8 mouse cellular contexts compared by ENCODE assay signal in the genomic region with DNA sequence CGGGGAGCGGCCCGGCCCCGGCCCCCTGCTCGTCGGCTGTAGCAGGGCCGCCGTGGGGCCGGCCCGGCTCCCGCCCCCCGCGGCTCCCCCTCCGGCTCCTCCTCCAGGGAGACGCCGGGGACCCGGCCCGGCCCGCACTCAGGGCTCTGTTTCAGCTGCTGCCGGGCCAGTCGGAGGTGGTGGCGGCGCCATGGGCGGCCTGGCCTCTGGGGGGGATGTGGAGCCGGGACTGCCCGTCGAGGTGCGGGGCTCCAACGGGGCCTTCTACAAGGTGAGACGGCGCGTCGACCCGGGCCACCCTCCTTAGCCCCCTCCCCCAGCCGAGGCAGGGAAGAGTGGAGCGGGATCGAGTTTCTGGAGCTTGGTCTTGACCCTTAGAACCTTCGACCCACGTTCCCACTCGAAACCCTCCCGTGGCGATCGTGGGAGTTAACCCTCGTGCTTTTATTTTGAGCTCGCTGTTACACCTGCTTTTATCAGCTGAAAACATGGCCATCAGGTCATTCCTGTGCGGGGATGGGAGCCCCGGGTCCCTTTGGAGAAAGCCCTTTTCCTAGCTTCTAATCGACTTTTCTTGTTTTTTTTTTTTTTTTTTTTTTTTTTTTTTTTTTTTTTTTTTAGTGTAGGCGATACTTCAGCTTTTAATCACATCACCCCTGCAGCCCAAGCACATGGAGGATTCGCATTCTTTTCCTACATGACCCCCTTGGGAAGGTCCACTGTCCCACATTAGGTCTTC. TPM values are rescaled to one million over a fixed set of nuclear protein-coding genes. Genes with fewer than 3 reads are reported as not detected.
DNase-seq lines count a peak whose midpoint lies in the region; ATAC-seq and TF ChIP-seq lines count a peak whose summit lies in the region.

No protein-coding gene starts in this region.

- intact Hi-C loops in left cerebral cortex, postnatal 25 days (cut with DNase I) = loop anchor here (2.0 kb wide), 1 partner anchor 30 kb away; a partner anchor contains a TSS

- TF ChIP-seq POLR2A in olfactory bulb, adult 2 months (IDR thresholded peaks at IDR 0.05; ENCODE audit: insufficient read depth, low read depth, low read length) = no peak

- H3K9ac ChIP-seq in ES-E14 (ENCODE audit: insufficient read depth, low read depth, low read length, poor library complexity, severe bottlenecking) = peak overlapping the region; percentile 96
- H3K9ac ChIP-seq in hindbrain, embryonic 14.5 days = peak overlapping the region; percentile 97
- H3K9ac ChIP-seq in liver, postnatal 0 days (replicated peaks) = peak overlapping the region; percentile 96

- H3K9me3 ChIP-seq in ES-E14 (ENCODE audit: control insufficient read depth, insufficient read depth, low read depth, low read length) = no peaks in the 10 kb centered on the region
- H3K9me3 ChIP-seq in hindbrain, embryonic 14.5 days (ENCODE audit: control insufficient read depth, low read length) = no peaks in the 10 kb centered on the region
- H3K9me3 ChIP-seq in liver, postnatal 0 days (ENCODE audit: low read length) = no peaks in the 10 kb centered on the region

- TF ChIP-seq EP300 in liver, postnatal 0 days (IDR thresholded peaks at IDR 0.05; ENCODE audit: low read depth) = no peak

- no peaks in the 10 kb centered on the region for H3K27me3 ChIP-seq in hindbrain, embryonic 14.5 days (ENCODE audit: control insufficient read depth, insufficient read depth, low read length)
- H3K27me3 ChIP-seq in liver, postnatal 0 days (ENCODE audit: insufficient read depth, low read length) = no peaks in the 10 kb centered on the region

- 1% methylated on average over 46 of the region's 50 CpGs for WGBS in hindbrain, embryonic 14.5 days
- under 1% methylated on average over 40 of the region's 50 CpGs for WGBS in liver, postnatal 0 days (ENCODE audit: insufficient replicate concordance)
- WGBS in olfactory bulb, adult 2 months = under 1% methylated on average over 40 of the region's 50 CpGs

- peak; percentile 47 to 49 for DNase-seq in kidney, adult 8-10 months
- DNase-seq in kidney, adult 11 months = no peak
- DNase-seq in ES-E14 (ENCODE audit: low read depth, low spot score) = no peak
- no peak for DNase-seq in hindbrain, embryonic 14.5 days (ENCODE audit: low spot score)
- DNase-seq in liver, postnatal 0 days = no peak
- DNase-seq in left cerebral cortex, postnatal 25 days (ENCODE audit: low spot score in 2 of 2) = no peak

- H3K27ac ChIP-seq in ES-E14 (ENCODE audit: insufficient read depth, low read depth, low read length, poor library complexity, severe bottlenecking) = peak overlapping the region; percentile 89
- H3K27ac ChIP-seq in hindbrain, embryonic 14.5 days = peak overlapping the region; percentile 93
- H3K27ac ChIP-seq in liver, postnatal 0 days (ENCODE audit: low read depth) = peak overlapping the region; percentile 97
- peak overlapping the region; percentile 14; the same call in 1 of the 2 replicates for H3K27ac ChIP-seq in olfactory bulb, adult 2 months (ENCODE audit: insufficient read depth, low read depth, low read length)

- peak overlapping the region; percentile 62 for H3K4me2 ChIP-seq in hindbrain, embryonic 14.5 days (replicated peaks)
- peak overlapping the region; percentile 88 for H3K4me2 ChIP-seq in liver, postnatal 0 days (ENCODE audit: low read depth, low read length)

- peaks cover 2 to 6% of the 10 kb centered on the region in 2 experiments; a peak in 2 of 4 replicates for H3K4me1 ChIP-seq in ES-E14 (ENCODE audit: control insufficient read depth in 2 of 2, insufficient read depth in 2 of 2, low read length in 2 of 2, poor library complexity in 1 of 2)
- H3K4me1 ChIP-seq in hindbrain, embryonic 14.5 days (replicated peaks; ENCODE audit: control insufficient read depth, insufficient read depth, low read length) = peaks cover 29% of the 10 kb centered on the region
- H3K4me1 ChIP-seq in liver, postnatal 0 days (ENCODE audit: insufficient read depth) = peaks cover 22% of the 10 kb centered on the region
- H3K4me1 ChIP-seq in olfactory bulb, adult 2 months (ENCODE audit: control insufficient read depth, insufficient read depth, low read length) = no peaks in the 10 kb centered on the region

- peak overlapping the region; percentile 85 to 96 for H3K4me3 ChIP-seq in ES-E14 (ENCODE audit: insufficient read depth in 1 of 2, low read depth in 1 of 2, low read length in 2 of 2, poor library complexity in 1 of 2, severe bottlenecking in 1 of 2)
- peak overlapping the region; percentile 94 for H3K4me3 ChIP-seq in hindbrain, embryonic 14.5 days (replicated peaks; ENCODE audit: low read length)
- H3K4me3 ChIP-seq in liver, postnatal 0 days (ENCODE audit: low read depth, low read length) = peak overlapping the region; percentile 87
- peak overlapping the region; percentile 61 for H3K4me3 ChIP-seq in olfactory bulb, adult 2 months (ENCODE audit: insufficient read depth, low read depth, low read length)

- TF ChIP-seq CTCF in liver, postnatal 0 days (IDR thresholded peaks at IDR 0.05; ENCODE audit: low read depth) = no peak
- TF ChIP-seq CTCF in olfactory bulb, adult 2 months (IDR thresholded peaks at IDR 0.05; ENCODE audit: insufficient read depth, low read depth, low read length) = no peak

- peaks cover 3% of the 10 kb centered on the region; the same call in 1 of the 2 replicates for H3K36me3 ChIP-seq in ES-E14 (ENCODE audit: control insufficient read depth, insufficient read depth, low read length, poor library complexity, severe bottlenecking)
- peaks cover 13% of the 10 kb centered on the region; the same call in 1 of the 2 replicates for H3K36me3 ChIP-seq in hindbrain, embryonic 14.5 days (replicated peaks; ENCODE audit: control insufficient read depth, insufficient read depth)
- peaks cover 4% of the 10 kb centered on the region; the same call in 1 of the 2 replicates for H3K36me3 ChIP-seq in liver, postnatal 0 days (replicated peaks; ENCODE audit: insufficient read depth, low read length)

- in situ Hi-C loops in ES-E14 (cut with MboI; ENCODE audit: low sequenced_read_pairs in 2 of 2, unreplicated experiment in 2 of 2) = no loop called here

- ATAC-seq in erythroblast, adult 5-6 weeks (replicated peaks; ENCODE audit: low FRiP score, poor library complexity, severe bottlenecking) = peak; percentile 36
- peak; percentile 43 for ATAC-seq in hindbrain, embryonic 14.5 days (ENCODE audit: low FRiP score)
- peak; percentile 56 for ATAC-seq in liver, postnatal 0 days

TF ChIP-seq in ES-E14, 5 proteins besides CTCF, POLR2A, EP300 and RAD21 (continues in another document):
- TF ChIP-seq HCFC1 (IDR thresholded peaks at IDR 0.05; ENCODE audit: borderline replicate concordance, insufficient read depth, low read length) (no peak), ZC3H11A (IDR thresholded peaks at IDR 0.05; ENCODE audit: borderline replicate concordance, low read depth, low read length) (no peak), ZNF384 (IDR thresholded peaks at IDR 0.05; ENCODE audit: low read depth, low read length) (peak; percentile 94)

RNA-seq across cellular contexts. Expression of a gene that starts 0.5 kb away (rescaled TPM):
- total RNA-seq in ES-E14 (2012; rRNA removed) = 153 and 161 TPM in 2 replicates
- total RNA-seq in erythroblast, adult 5-6 weeks (2015; ENCODE audit: low replicate concordance) = 12.3 and 19.2 TPM in 2 replicates
- 14.4 and 26.6 TPM in 2 replicates for total RNA-seq in erythroblast, adult 5-6 weeks (2017; ENCODE audit: low replicate concordance)
- polyA plus RNA-seq in hindbrain, embryonic 14.5 days (2014; fragmentation: Nextera tagmentation; extraction: Ambion mirVana) = 27.9 and 35.1 TPM in 2 replicates
- polyA plus RNA-seq in liver, postnatal 0 days (2015; fragmentation: Nextera tagmentation; extraction: Ambion mirVana) = 6.8 TPM in 2 replicates
- polyA plus RNA-seq in olfactory bulb, adult 2 months (2012; ENCODE audit: insufficient read depth, insufficient read length, low replicate concordance, missing spikeins) = not detected in 2 replicates
- 100 to 1,000 TPM; 122 to 133 TPM for total RNA-seq in left cerebral cortex, postnatal 25 days (2021)

RNA-seq across cellular contexts. Expression of a gene that starts 11.5 kb away (rescaled TPM):
- total RNA-seq in ES-E14 (2012; rRNA removed) = 3.2 and 3.6 TPM in 2 replicates
- not detected in 2 replicates for total RNA-seq in erythroblast, adult 5-6 weeks (2015; ENCODE audit: low replicate concordance)
- 0.70 TPM in 1 of 2 replicates, not detected in the other for total RNA-seq in erythroblast, adult 5-6 weeks (2017; ENCODE audit: low replicate concordance)
- polyA plus RNA-seq in hindbrain, embryonic 14.5 days (2014; fragmentation: Nextera tagmentation; extraction: Ambion mirVana) = 16.9 and 24.5 TPM in 2 replicates
- polyA plus RNA-seq in liver, postnatal 0 days (2015; fragmentation: Nextera tagmentation; extraction: Ambion mirVana) = 15.2 and 18.7 TPM in 2 replicates
- not detected in 2 replicates for polyA plus RNA-seq in olfactory bulb, adult 2 months (2012; ENCODE audit: insufficient read depth, insufficient read length, low replicate concordance, missing spikeins)
- 1 to 10 TPM; 7.4 to 7.7 TPM for total RNA-seq in left cerebral cortex, postnatal 25 days (2021)

RNA-seq across cellular contexts. Expression of a gene that starts 15.6 kb away (rescaled TPM):
- not detected in 2 replicates for total RNA-seq in ES-E14 (2012; rRNA removed)
- not detected in 2 replicates for total RNA-seq in erythroblast, adult 5-6 weeks (2015; ENCODE audit: low replicate concordance)
- 0.51 TPM in 1 of 2 replicates, not detected in the other for total RNA-seq in erythroblast, adult 5-6 weeks (2017; ENCODE audit: low replicate concordance)
- not detected in 2 replicates for polyA plus RNA-seq in hindbrain, embryonic 14.5 days (2014; fragmentation: Nextera tagmentation; extraction: Ambion mirVana)
- polyA plus RNA-seq in liver, postnatal 0 days (2015; fragmentation: Nextera tagmentation; extraction: Ambion mirVana) = 4.3 and 4.7 TPM in 2 replicates
- not detected in 2 replicates for polyA plus RNA-seq in olfactory bulb, adult 2 months (2012; ENCODE audit: insufficient read depth, insufficient read length, low replicate concordance, missing spikeins)
- not detected for total RNA-seq in left cerebral cortex, postnatal 25 days (2021)

RNA-seq across cellular contexts. Expression of a gene that starts 21.8 kb away (rescaled TPM):
- total RNA-seq in ES-E14 (2012; rRNA removed) = 6.6 and 8.2 TPM in 2 replicates
- not detected in 2 replicates for total RNA-seq in erythroblast, adult 5-6 weeks (2015; ENCODE audit: low replicate concordance)
- total RNA-seq in erythroblast, adult 5-6 weeks (2017; ENCODE audit: low replicate concordance) = not detected in 2 replicates
- polyA plus RNA-seq in hindbrain, embryonic 14.5 days (2014; fragmentation: Nextera tagmentation; extraction: Ambion mirVana) = not detected in 2 replicates
- polyA plus RNA-seq in liver, postnatal 0 days (2015; fragmentation: Nextera tagmentation; extraction: Ambion mirVana) = 0.13 TPM in 1 of 2 replicates, not detected in the other
- polyA plus RNA-seq in olfactory bulb, adult 2 months (2012; ENCODE audit: insufficient read depth, insufficient read length, low replicate concordance, missing spikeins) = not detected in 2 replicates
- total RNA-seq in left cerebral cortex, postnatal 25 days (2021) = not detected

RNA-seq across cellular contexts. Expression of a gene that starts 27.6 kb away (rescaled TPM):
- 12.1 and 13.1 TPM in 2 replicates for total RNA-seq in ES-E14 (2012; rRNA removed)
- total RNA-seq in erythroblast, adult 5-6 weeks (2015; ENCODE audit: low replicate concordance) = 10.6 and 24.0 TPM in 2 replicates
- total RNA-seq in erythroblast, adult 5-6 weeks (2017; ENCODE audit: low replicate concordance) = 1.2 and 4.0 TPM in 2 replicates
- polyA plus RNA-seq in hindbrain, embryonic 14.5 days (2014; fragmentation: Nextera tagmentation; extraction: Ambion mirVana) = 72.1 and 94.2 TPM in 2 replicates
- 4.0 and 5.3 TPM in 2 replicates for polyA plus RNA-seq in liver, postnatal 0 days (2015; fragmentation: Nextera tagmentation; extraction: Ambion mirVana)
- 162 TPM in 1 of 2 replicates, not detected in the other for polyA plus RNA-seq in olfactory bulb, adult 2 months (2012; ENCODE audit: insufficient read depth, insufficient read length, low replicate concordance, missing spikeins)
- total RNA-seq in left cerebral cortex, postnatal 25 days (2021) = 100 to 1,000 TPM; 403 to 438 TPM

Comparison
In these comparisons a context has a peak if more than half of its experiments do, and no peak if none do; other contexts are left out.
1. DNase-seq: peak in kidney, adult 8-10 months (2 of 2); none in kidney, adult 11 months (single experiment), ES-E14 (single experiment), hindbrain, embryonic 14.5 days (single experiment), liver, postnatal 0 days (single experiment) and left cerebral cortex, postnatal 25 days (0 of 2).
2. H3K27ac ChIP-seq: peak in every context shown above with its lines; median percentile 97 in liver, postnatal 0 days; 93 in hindbrain, embryonic 14.5 days; 89 in ES-E14; 14 in olfactory bulb, adult 2 months.
3. Peak in every context shown above with its lines, with median percentiles within 50 percentile points of each other: H3K4me3 ChIP-seq, H3K9ac ChIP-seq and ATAC-seq.